Mouse (Mus musculus) MEL (cell line): ENCODE measurements at regions not wholly inside any gene's neighbourhood (a gene's known extent, or its start where the extent isn't known, plus 50 kb on each side); places are given as distances from the start of the nearest gene placed in this dataset.

Experiments used
- BHLHE40 ChIP-seq: IDR thresholded peaks from 2 replicates; pipeline ENCODE4 v1.6.1; 2012; ENCODE audit warnings: low read depth, mild to moderate bottlenecking, inconsistent platforms, low read length, improper control_type of control experiment, borderline replicate concordance
- CHD2 ChIP-seq: IDR thresholded peaks from 2 replicates; pipeline ENCODE4 v1.6.1; 2011; ENCODE audit warnings: low read length, improper control_type of control experiment
- CTCF ChIP-seq, 3 experiments: IDR thresholded peaks in 2 of 3; conservative IDR thresholded peaks in 1 of 3; 2 replicates each; pipeline ENCODE4 v1.5.1; 2011 to 2012; ENCODE audit warnings: low read length in 3 of 3, low read depth in 2 of 3, mild to moderate bottlenecking in 2 of 3, improper control_type of control experiment in 1 of 3, inconsistent platforms in 1 of 3, mixed read lengths in 1 of 3, moderate library complexity in 1 of 3; ENCODE audit not compliant: control insufficient read depth in 1 of 3, insufficient read depth in 1 of 3, poor library complexity in 1 of 3, severe bottlenecking in 1 of 3
- EP300 ChIP-seq, 2 experiments: IDR thresholded peaks; 2 replicates each; pipeline ENCODE4 v1.6.1; 2011; ENCODE audit warnings: improper control_type of control experiment in 2 of 2, low read length in 2 of 2, low read depth in 1 of 2, mild to moderate bottlenecking in 1 of 2
- MAX ChIP-seq: IDR thresholded peaks from 2 replicates; pipeline ENCODE4 v1.6.1; 2011; ENCODE audit warnings: low read length, improper control_type of control experiment
- MAZ ChIP-seq: IDR thresholded peaks from 2 replicates; pipeline ENCODE4 v1.6.1; 2012; ENCODE audit warnings: low read depth, mild to moderate bottlenecking, inconsistent platforms, low read length, improper control_type of control experiment
- ZC3H11A ChIP-seq: IDR thresholded peaks from 2 replicates; pipeline ENCODE4 v1.6.1; 2012; ENCODE audit warnings: low read depth, mild to moderate bottlenecking, inconsistent platforms, low read length, improper control_type of control experiment
- ZNF384 ChIP-seq: IDR thresholded peaks from 2 replicates; pipeline ENCODE4 v1.6.1; 2012; ENCODE audit warnings: low read depth, mild to moderate bottlenecking, inconsistent platforms, low read length, improper control_type of control experiment

DNA sequence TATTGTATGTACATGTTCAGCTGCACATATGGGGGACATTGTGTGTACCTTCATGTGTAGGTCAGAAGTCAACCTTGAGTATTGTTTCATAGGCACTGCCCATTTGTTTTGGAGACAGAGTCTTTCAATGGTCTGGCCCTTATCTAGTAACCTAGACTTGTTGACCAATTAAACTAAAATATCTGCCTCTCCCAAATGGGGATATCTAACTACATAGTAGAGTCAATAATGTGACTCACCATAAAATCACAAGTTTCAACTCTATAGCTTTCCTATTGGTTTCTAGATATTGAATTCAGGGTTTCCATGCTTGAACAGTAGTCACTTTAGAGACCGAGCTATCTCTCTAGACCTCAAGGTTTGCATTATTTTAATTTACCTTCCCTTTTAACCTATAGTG, 174.0 kb upstream of the Celf2 start:
- no peak for TF ChIP-seq MAX
- no peak for TF ChIP-seq MAZ
- no peak for TF ChIP-seq CTCF (IDR thresholded peaks at IDR 0.05 in 2 of 3, conservative IDR thresholded peaks at IDR 0.05 in 1 of 3; ENCODE audit: control insufficient read depth in 1 of 3, insufficient read depth in 1 of 3, low read depth in 2 of 3, low read length in 3 of 3, poor library complexity in 1 of 3, severe bottlenecking in 1 of 3)
- TF ChIP-seq BHLHE40: no peak
- TF ChIP-seq CHD2: no peak
- TF ChIP-seq ZC3H11A: no peak
- TF ChIP-seq EP300 (IDR thresholded peaks at IDR 0.05; ENCODE audit: low read depth in 1 of 2, low read length in 2 of 2): no peak
- TF ChIP-seq ZNF384: no peak
